Mouse (Mus musculus) ES-Bruce4 (cell line): ENCODE measurements around the gene Phf10.

Experiments
- CTCF ChIP-seq: IDR thresholded peaks from one replicate; pipeline ENCODE4 v1.8.1; 2011; ENCODE audit warnings: low read depth, low read length
- EP300 ChIP-seq: IDR thresholded peaks from 2 replicates; pipeline ENCODE4 v1.6.1; 2011; ENCODE audit warnings: low read depth, low read length; ENCODE audit not compliant: insufficient read depth
- POLR2A ChIP-seq: IDR thresholded peaks from one replicate; pipeline ENCODE4 v1.8.1; 2011; ENCODE audit warnings: low read length; ENCODE audit not compliant: insufficient read depth

DNA sequence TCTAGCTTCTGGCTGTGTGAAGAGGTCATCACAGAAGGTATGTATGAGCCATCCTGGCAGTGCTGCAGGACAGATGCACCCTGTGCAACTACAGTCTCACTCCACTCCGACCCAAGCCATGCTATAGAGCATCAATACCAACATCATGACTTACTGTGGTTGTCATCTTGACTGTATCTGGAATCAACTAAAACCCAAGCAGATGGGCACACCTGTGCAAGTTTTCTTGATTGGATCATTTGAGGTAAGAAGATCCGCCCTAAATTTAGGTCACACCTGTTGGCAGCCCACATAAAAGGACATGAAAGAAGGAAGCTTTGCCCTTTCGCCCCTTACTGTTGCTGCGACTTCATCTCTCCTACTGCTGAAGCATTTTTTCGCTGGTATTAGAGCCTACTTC is 51.7 kb downstream of the Phf10 start:
- TF ChIP-seq CTCF (no peak), POLR2A (no peak), EP300 (no peak)
